Mouse (Mus musculus) liver, postnatal 0 days (tissue): Measurements from ENCODE around the gene 4930562C15Rik. TPM values are rescaled to one million over a fixed set of nuclear protein-coding genes. Genes with fewer than 3 reads are reported as not detected.

Experiments
- ATAC-seq: fragments of 200-750 bp; cut with Nextera tagmentation; 2 replicates; pipeline ENCODE4 v1.8.0; 2017; ENCODE audit warnings: mild to moderate bottlenecking, moderate library complexity
- DNase-seq: peaks from one replicate; pipeline ENCODE4 v3.0.0-alpha.2; 2016
- H3K27ac ChIP-seq: fragments of 300-500 bp; sonication (generic); 2 replicates; pipeline ENCODE4 v1.5.1; 2014; ENCODE audit warnings: antibody characterized with exemption, moderate library complexity, mild to moderate bottlenecking, low read depth
- H3K27me3 ChIP-seq: fragments of 300-500 bp; sonication (generic); 2 replicates; pipeline ENCODE4 v1.6.1; 2014; ENCODE audit warnings: low read length, control low read depth, mixed read lengths; ENCODE audit not compliant: insufficient read depth
- H3K36me3 ChIP-seq: fragments of 300-500 bp; sonication (generic); replicated peaks from 2 replicates; pipeline ENCODE4 v1.6.1; 2014; ENCODE audit warnings: mild to moderate bottlenecking, control low read depth, low read length, moderate library complexity, mixed read lengths; ENCODE audit not compliant: insufficient read depth
- H3K4me1 ChIP-seq: fragments of 300-500 bp; sonication (generic); 2 replicates; pipeline ENCODE4 v1.6.1; 2014; ENCODE audit warnings: antibody characterized with exemption, mild to moderate bottlenecking, control low read depth; ENCODE audit not compliant: insufficient read depth
- H3K4me2 ChIP-seq: fragments of 300-500 bp; sonication (generic); 2 replicates; pipeline ENCODE4 v1.6.1; 2014; ENCODE audit warnings: low read depth, mild to moderate bottlenecking, low read length, moderate library complexity, mixed read lengths
- H3K4me3 ChIP-seq: fragments of 300-500 bp; sonication (generic); 2 replicates; pipeline ENCODE4 v1.5.1; 2014; ENCODE audit warnings: low read depth, low read length
- H3K9ac ChIP-seq: fragments of 300-500 bp; sonication (generic); replicated peaks from 2 replicates; pipeline ENCODE4 v1.6.1; 2014; ENCODE audit warnings: mild to moderate bottlenecking, moderate library complexity
- H3K9me3 ChIP-seq: fragments of 300-500 bp; sonication (generic); 2 replicates; pipeline ENCODE4 v1.6.1; 2016; ENCODE audit warnings: mild to moderate bottlenecking, control low read depth, low read length, mixed read lengths
- CTCF ChIP-seq: sonication (generic); IDR thresholded peaks from 2 replicates; pipeline ENCODE4 v1.5.1; 2016; ENCODE audit warnings: antibody characterized with exemption, low read depth
- EP300 ChIP-seq: IDR thresholded peaks from 2 replicates; pipeline ENCODE4 v1.6.1; 2016; ENCODE audit warnings: antibody characterized with exemption, low read depth, mild to moderate bottlenecking
- WGBS: fragments of 180-500 bp; shearing (Covaris S2); extraction: QIAGEN DNeasy Blood & Tissue Kit; methylation state at CpG from one replicate; pipeline ENCODE4 v1.1.7; 2014; ENCODE audit not compliant: insufficient replicate concordance; 5-methylcytosine and 5-hydroxymethylcytosine counted together
- polyA plus RNA-seq: library from polyadenylated mRNA; unstranded; fragments of >200 nt; fragmentation: Nextera tagmentation; extraction: Ambion mirVana; gene quantifications from 2 replicates; pipeline ENCODE4 v1.2.1, GENCODE M21; 2015

Gene 4930562C15Rik
- polyA plus RNA-seq, 1 experiment from 2014 or later: not detected

GRCm38 (mm10) chr16:4833858-4834257 is 1.4 kb upstream of the 4930562C15Rik start:
- no peak overlapping the region for H3K4me3 ChIP-seq
- peaks cover 4% of the 10 kb centered on the region; the same call in 1 of the 2 replicates for H3K4me1 ChIP-seq
- no peak overlapping the region for H3K27ac ChIP-seq
- no peak for ATAC-seq
- no peak for DNase-seq
- H3K9me3 ChIP-seq: no peaks in the 10 kb centered on the region
- no peak overlapping the region for H3K9ac ChIP-seq
- no peak overlapping the region for H3K4me2 ChIP-seq
- TF ChIP-seq CTCF: no peak
- TF ChIP-seq EP300: no peak
- no peaks in the 10 kb centered on the region for H3K36me3 ChIP-seq
- 58% methylated on average over 2 of the region's 2 CpGs for WGBS
- no peaks in the 10 kb centered on the region for H3K27me3 ChIP-seq

- H3K9me3 ChIP-seq: no peaks in the 10 kb centered on the region
- no peak for ATAC-seq
- WGBS: 70% methylated on average over 3 of the region's 3 CpGs
- no peak overlapping the region for H3K4me3 ChIP-seq
- no peak for TF ChIP-seq CTCF
- TF ChIP-seq EP300: no peak
- no peak overlapping the region for H3K4me2 ChIP-seq
- H3K27ac ChIP-seq: no peak overlapping the region
- no peaks in the 10 kb centered on the region for H3K27me3 ChIP-seq
- no peak for DNase-seq
- no peaks in the 10 kb centered on the region for H3K36me3 ChIP-seq
- H3K9ac ChIP-seq: no peak overlapping the region
- H3K4me1 ChIP-seq: no peaks in the 10 kb centered on the region
Observed at GRCm38 (mm10) chr16:4837631-4838030, 2.4 kb downstream of the 4930562C15Rik start.

- Histone ChIP-seq H3K9ac (no peak overlapping the region), H3K4me2 (no peak overlapping the region), H3K27ac (no peak overlapping the region), H3K4me3 (no peak overlapping the region), H3K36me3 (no peaks in the 10 kb centered on the region), H3K9me3 (no peaks in the 10 kb centered on the region), H3K4me1 (no peaks in the 10 kb centered on the region), H3K27me3 (no peaks in the 10 kb centered on the region)
- ATAC-seq: peak; percentile 57
- 48% methylated on average over 3 of the region's 3 CpGs for WGBS
- DNase-seq: no peak
- TF ChIP-seq EP300 (no peak), CTCF (no peak)
Observed at GRCm38 (mm10) chr16:4839552-4839951, 4.3 kb downstream of the 4930562C15Rik start.

GRCm38 (mm10) chr16:4840231-4840630 is 5.0 kb downstream of the 4930562C15Rik start:
- DNase-seq (no peak), ATAC-seq (no peak)
- Histone ChIP-seq H3K27ac (no peak overlapping the region), H3K9me3 (no peaks in the 10 kb centered on the region), H3K9ac (no peak overlapping the region), H3K4me3 (no peak overlapping the region), H3K27me3 (no peaks in the 10 kb centered on the region), H3K4me1 (no peaks in the 10 kb centered on the region), H3K4me2 (no peak overlapping the region), H3K36me3 (no peaks in the 10 kb centered on the region)
- TF ChIP-seq EP300 (no peak), CTCF (no peak)
- 69% methylated on average over 8 of the region's 8 CpGs for WGBS

DNA sequence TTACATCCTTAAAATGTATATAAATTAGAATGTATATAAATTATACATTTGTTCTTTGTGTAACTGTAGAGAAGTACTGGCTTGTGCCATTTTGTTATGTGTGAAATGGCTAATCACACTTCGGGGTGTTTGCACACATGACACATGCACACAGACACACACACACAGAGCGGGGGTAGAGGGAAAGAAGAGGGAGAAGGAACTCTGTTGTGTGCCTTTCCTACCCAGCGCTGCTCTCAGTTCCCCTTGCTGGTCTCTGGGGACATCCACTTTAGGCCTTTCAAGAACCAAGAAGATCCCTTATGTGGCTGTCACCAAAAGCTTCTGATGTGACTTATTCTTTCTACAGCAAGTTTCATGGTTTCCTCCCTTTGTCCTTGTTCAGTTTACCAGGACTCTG is 11.8 kb downstream of the 4930562C15Rik start:
- Histone ChIP-seq H3K9me3 (no peaks in the 10 kb centered on the region), H3K4me3 (no peak overlapping the region), H3K27ac (no peak overlapping the region), H3K36me3 (no peaks in the 10 kb centered on the region), H3K27me3 (no peaks in the 10 kb centered on the region), H3K4me1 (no peaks in the 10 kb centered on the region), H3K4me2 (no peak overlapping the region), H3K9ac (no peak overlapping the region)
- ATAC-seq (no peak), DNase-seq (peak; percentile 32)
- no peak for TF ChIP-seq CTCF
- TF ChIP-seq EP300: no peak
- 65% methylated on average over 3 of the region's 3 CpGs for WGBS

DNA sequence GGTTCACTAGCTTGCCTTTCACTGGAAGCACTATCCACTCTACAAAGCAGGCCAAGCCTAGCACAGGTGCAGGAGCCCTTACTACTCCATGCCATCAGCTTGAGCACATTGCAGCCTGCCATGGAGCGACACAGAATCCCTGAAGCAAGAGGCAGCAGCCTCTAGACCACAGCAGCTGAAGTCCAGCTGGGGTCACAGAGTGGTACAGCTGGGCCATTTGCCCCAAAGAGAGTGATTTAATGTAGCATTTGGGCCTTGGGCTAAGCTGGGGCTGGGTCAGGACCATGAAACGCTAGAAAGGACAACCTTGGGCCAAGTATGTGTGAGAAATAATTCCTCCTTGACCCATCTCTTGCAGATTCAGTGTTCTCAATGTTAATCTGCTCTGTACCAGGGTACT is 12.9 kb downstream of the 4930562C15Rik start:
- Histone ChIP-seq H3K4me2 (no peak overlapping the region), H3K9ac (no peak overlapping the region), H3K4me3 (no peak overlapping the region), H3K27ac (no peak overlapping the region), H3K36me3 (no peaks in the 10 kb centered on the region), H3K27me3 (0 out of 2 replicates have a peak, but pooled peaks cover 1% of the 10 kb centered on the region), H3K9me3 (no peaks in the 10 kb centered on the region), H3K4me1 (no peaks in the 10 kb centered on the region)
- ATAC-seq (no peak), DNase-seq (no peak)
- WGBS: 95% methylated on average over 2 of the region's 2 CpGs
- TF ChIP-seq EP300 (no peak), CTCF (no peak)

DNA sequence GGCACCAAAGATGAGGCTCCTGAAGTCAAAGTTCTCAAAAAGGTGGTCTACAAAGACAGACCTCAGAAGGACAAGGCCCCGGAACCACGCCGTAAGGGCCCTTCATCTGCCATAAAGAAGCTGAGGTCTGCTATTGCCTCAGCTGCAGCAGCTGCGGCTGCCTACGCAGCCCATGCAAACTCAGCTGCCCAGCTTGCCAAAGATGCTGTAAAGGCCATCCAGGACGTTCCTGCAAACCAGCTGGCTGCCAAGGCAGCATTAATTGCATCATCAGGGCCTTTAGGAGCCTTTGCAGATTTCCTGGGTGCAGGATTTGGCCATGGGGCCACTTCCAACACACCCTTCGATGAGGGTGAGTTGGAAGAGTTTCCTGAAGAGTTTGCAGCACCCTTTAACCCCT is 15.1 kb downstream of the 4930562C15Rik start:
- Histone ChIP-seq H3K4me3 (no peak overlapping the region), H3K36me3 (no peaks in the 10 kb centered on the region), H3K27me3 (0 out of 2 replicates have a peak, but pooled peaks cover 3% of the 10 kb centered on the region), H3K4me2 (no peak overlapping the region), H3K27ac (no peak overlapping the region), H3K9me3 (no peaks in the 10 kb centered on the region), H3K9ac (no peak overlapping the region), H3K4me1 (no peaks in the 10 kb centered on the region)
- TF ChIP-seq EP300 (no peak), CTCF (no peak)
- 68% methylated on average over 7 of the region's 7 CpGs for WGBS
- no peak for ATAC-seq
- DNase-seq: no peak
